Mouse (Mus musculus) layer of hippocampus, adult 18-20 months (tissue): ENCODE data around the gene Rbks. TPM values are rescaled to one million over a fixed set of nuclear protein-coding genes. Genes with fewer than 3 reads are reported as not detected.
"Not testable (repeated sequence)": the region's sequence is repeated elsewhere in the genome, so short reads cannot be mapped to it uniquely, and the experiment has no call there.

Experiments
- DNase-seq, 2 experiments: peaks; one replicate each; pipeline ENCODE4 v3.0.0; 2022; ENCODE audit warnings: low spot score in 2 of 2
- microRNA-seq, 2 experiments: library from miRNA; unstranded; fragments of <30 nt; microRNA quantifications; one replicate each; pipeline ENCODE4 v1.2.0; 2021
- total RNA-seq, 2 experiments: library from RNA; stranded (reverse); gene quantifications; 2 replicates each; pipeline ENCODE4 v1.2.3; 2021

Gene Rbks
- total RNA-seq, 2 experiments from 2014 or later = 2.5 to 4.4 TPM

GRCm38 (mm10) chr5:31588672-31589071 lies 108.8 kb downstream of the Rbks start:
- not testable (repeated sequence) for DNase-seq

GRCm38 (mm10) chr5:31588016-31588415 lies 109.4 kb downstream of the Rbks start:
- DNase-seq = no peak

DNA sequence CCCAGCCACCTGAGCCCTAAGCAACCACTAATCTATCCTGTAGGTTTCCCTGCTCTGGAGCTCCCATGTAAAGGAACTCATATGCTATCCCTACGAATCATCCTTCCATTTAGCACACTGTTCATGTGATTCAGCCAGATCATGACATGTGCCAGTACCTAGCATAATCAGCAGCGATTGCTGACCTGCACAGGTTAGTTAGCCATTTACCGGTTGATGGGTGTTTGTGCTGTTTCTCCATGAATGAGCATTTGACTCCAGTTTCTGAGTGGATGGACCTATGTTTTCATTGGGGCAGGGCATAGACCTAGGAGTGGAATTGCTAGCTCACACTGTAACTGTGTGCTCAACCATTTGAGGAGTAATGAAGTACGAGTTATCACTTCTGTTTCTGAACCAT lies 111.9 kb downstream of the Rbks start:
- no peak for DNase-seq

GRCm38 (mm10) chr5:31583261-31583660 lies 114.2 kb downstream of the Rbks start:
- DNase-seq = no peak

GRCm38 (mm10) chr5:31581932-31582331 lies 115.5 kb downstream of the Rbks start:
- DNase-seq = no peak

DNA sequence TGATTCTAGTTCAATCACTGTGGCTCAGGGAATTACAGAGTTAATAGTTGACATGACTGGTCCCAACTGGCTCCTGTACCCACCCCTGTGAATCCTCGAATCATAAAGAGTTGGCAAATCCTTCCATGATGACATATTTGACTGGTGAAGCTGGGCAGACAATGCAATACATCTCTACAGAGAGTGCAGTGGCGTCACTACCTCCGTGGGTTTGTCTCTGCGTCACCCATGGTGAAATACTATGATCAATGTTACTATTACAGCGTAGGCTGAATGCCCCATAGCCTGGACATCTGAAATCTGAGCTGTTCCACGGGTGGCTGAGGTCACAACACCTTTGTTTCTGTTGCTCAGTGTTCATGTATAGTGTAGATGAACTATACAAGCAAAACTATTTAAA lies 116.2 kb downstream of the Rbks start:
- DNase-seq = no peak

GRCm38 (mm10) chr5:31576539-31576975 lies 120.9 kb downstream of the Rbks start:
- peak in 1 of 2 experiments; percentile 64 for DNase-seq

Small RNAs within 50 kb of the gene (microRNA-seq; reads per million reads assigned to microRNA genes)
- 0 reads per million in 2 experiments for gene Mir3473e

Other genes starting within 250 kb of the Rbks start
- gene Zfp512, start 245.2 kb downstream of the Rbks start, total RNA-seq = 10 to 100 TPM; 48.6 to 51.0 TPM
- gene 4930548H24Rik, start 211.9 kb downstream of the Rbks start, total RNA-seq = under 1 TPM in 1 of 2 experiments, not detected in 1; 0.10 TPM
- gene Gpn1, start 202.9 kb downstream of the Rbks start, total RNA-seq = 10 to 100 TPM; 34.7 to 34.9 TPM
- 10 to 100 TPM; 51.3 to 54.7 TPM for gene Slc4a1ap, start 170.6 kb downstream of the Rbks start, total RNA-seq
- gene Supt7l, start 169.8 kb downstream of the Rbks start, total RNA-seq = 10 to 100 TPM; 17.8 to 19.8 TPM
- 10 to 100 TPM; 84.8 to 90.4 TPM for gene Mrpl33, start 100.7 kb downstream of the Rbks start, total RNA-seq
- gene Babam2, start 57 bp upstream of the Rbks start, total RNA-seq = 10 to 100 TPM; 45.3 to 49.2 TPM